Mouse (Mus musculus): ENCODE results near the gene Ano10. TPM values are rescaled to one million over a fixed set of nuclear protein-coding genes. Genes with fewer than 3 reads are reported as not detected.

The Ano10 gene
- polyA plus RNA-seq, 1 experiment from 2014 or later: 26.3 TPM

DNA sequence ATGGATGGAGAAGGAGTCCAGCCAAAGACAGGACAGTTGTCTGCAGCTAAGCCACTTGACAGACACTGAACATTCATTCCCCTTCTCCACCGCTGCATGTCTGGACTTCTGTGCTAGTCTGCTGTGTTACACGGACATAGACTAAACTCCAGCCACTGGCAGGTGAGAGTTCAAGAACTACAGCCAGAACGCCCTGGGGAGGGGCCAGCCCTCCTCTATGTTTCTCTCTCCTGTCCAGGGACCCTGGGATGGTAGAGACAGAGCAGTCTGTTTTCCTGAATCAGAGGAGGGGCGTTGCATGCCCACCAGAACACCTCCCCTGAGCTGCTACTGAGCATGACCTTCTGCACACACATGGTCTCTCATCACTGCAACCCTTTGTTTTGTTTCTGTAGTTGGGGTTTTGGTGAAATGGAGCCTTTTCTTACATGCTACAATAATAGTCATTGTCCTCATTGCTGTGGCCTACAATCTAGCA lies 8.4 kb downstream of the Ano10 start:
- H3K4me3 ChIP-seq: no peak overlapping the region
- H3K27me3 ChIP-seq (replicated peaks; ENCODE audit: low read depth, poor library complexity, severe bottlenecking): no peaks in the 10 kb centered on the region
- H3K4me1 ChIP-seq: peaks cover 26% of the 10 kb centered on the region
- H3K36me3 ChIP-seq (replicated peaks): no peaks in the 10 kb centered on the region
- 21% methylated on average over 4 of the region's 4 CpGs for WGBS
- no peaks in the 10 kb centered on the region for H3K9me3 ChIP-seq
- H3K27ac ChIP-seq (replicated peaks): peak overlapping the region; percentile 57; the same call in 1 of the 2 replicates
- DNase-seq (ENCODE audit: low spot score): peak; percentile 9

DNA sequence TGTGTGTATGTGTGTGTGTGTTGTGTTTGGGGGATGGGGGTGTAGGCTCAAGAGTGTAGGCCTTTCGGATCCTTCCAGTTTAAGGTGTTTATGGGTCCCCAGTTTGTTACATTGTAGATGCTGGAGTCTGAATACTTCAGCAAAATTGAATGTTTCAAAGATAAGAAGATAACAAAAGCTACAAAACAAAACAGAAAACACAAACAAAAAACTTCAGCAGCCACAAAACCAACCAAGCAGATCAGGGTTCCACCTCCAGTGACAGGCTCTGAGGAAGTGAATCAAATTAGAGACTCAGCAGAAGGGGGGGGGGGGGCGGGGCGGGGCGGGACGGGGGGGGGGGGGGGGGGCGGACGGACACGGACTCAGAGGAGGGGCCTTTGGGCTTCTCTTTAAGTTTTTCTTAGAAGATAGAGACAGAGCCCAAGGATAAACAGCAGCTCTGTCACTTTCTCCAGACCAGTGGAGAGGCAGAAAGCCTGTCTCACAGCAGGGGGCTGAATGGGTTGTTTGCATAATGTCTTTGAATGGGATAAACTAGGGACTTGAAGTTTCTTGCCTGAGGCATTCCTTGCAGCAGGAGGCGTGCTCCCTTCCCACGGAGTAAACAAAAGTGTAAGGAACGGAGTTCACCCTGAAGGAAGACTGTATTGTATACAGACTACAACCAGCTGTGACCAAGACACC lies 8.9 kb downstream of the Ano10 start:
- no peak overlapping the region for H3K4me3 ChIP-seq
- no peaks in the 10 kb centered on the region for H3K9me3 ChIP-seq
- H3K4me1 ChIP-seq: peaks cover 26% of the 10 kb centered on the region
- H3K27me3 ChIP-seq (replicated peaks; ENCODE audit: low read depth, poor library complexity, severe bottlenecking): no peaks in the 10 kb centered on the region
- peak overlapping the region; percentile 57; the same call in 1 of the 2 replicates for H3K27ac ChIP-seq (replicated peaks)
- no peaks in the 10 kb centered on the region for H3K36me3 ChIP-seq (replicated peaks)
- WGBS: 14% methylated on average over 6 of the region's 11 CpGs
- peak; percentile 49 for DNase-seq (ENCODE audit: low spot score)

DNA sequence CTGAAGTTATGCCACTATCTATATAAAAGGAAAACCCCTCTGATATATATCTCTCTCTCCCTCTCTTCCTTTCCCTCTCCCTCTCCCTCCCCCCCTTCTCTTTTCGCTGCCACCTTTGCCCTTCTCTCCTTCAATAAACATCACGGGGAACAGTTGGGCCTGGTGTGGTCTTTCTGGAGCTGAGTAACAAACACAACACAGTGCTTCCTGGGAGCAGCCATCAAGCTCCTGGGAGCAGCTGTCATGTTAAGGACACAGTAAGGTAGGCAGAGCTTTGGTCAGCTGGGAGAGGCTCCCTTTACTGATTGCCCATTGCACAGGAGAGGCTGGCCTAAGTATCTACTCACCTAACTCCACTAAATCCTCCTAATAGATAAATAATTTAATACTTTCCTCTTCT lies 9.5 kb downstream of the Ano10 start:
- 31% methylated on average over 2 of the region's 2 CpGs for WGBS

DNA sequence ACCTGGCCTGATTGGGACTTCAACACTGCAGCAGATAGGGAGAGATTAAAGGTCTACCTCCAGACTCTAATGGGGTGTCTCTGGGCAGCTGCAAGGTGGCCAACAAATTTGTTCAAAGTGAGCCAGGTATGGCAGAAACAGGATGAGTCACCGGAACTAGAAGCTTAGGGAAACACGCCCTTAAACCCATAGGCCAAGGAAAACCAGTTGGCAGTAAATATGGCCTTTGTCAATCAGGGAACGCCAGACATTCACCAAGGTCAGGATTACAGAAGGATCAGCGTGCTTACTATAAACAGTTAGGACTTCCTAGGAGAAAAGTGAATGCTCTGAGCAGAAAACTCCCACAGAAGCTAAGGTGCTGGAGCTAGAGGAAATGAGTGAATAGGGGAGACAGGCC lies 13.2 kb downstream of the Ano10 start:
- no peak for DNase-seq (ENCODE audit: low spot score)
- WGBS: 87% methylated on average over 4 of the region's 4 CpGs

More for the DNA sequence above, 9.5 kb downstream of the Ano10 start:
- H3K4me1 ChIP-seq: peaks cover 26% of the 10 kb centered on the region
- no peaks in the 10 kb centered on the region for H3K9me3 ChIP-seq
- no peak overlapping the region for H3K4me3 ChIP-seq
- peak overlapping the region; percentile 57 for H3K27ac ChIP-seq (replicated peaks)
- no peak for DNase-seq (ENCODE audit: low spot score)
- H3K36me3 ChIP-seq (replicated peaks): no peaks in the 10 kb centered on the region
- H3K27me3 ChIP-seq (replicated peaks; ENCODE audit: low read depth, poor library complexity, severe bottlenecking): no peaks in the 10 kb centered on the region

DNA sequence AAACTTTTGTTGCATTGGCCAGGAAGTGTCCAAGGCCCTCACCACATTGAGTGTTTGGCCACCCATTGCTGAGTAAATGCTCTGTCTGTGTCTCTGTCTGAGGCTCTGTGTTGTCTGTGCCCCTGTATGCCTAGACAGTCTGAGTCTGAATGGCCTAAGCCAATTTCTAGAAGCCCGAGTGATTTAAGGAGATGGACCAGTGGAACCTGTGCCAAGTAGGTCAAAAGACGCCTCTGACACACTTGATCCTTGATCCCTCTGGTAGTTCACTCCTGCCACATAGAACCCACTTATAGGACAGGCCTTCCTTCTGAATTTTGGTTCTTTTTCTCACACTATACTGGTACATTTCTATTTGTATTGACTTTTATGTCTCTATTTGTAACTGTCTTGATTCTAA lies 17.6 kb downstream of the Ano10 start:
- no peaks in the 10 kb centered on the region for H3K27me3 ChIP-seq (replicated peaks; ENCODE audit: low read depth, poor library complexity, severe bottlenecking)
- 92% methylated on average over 2 of the region's 2 CpGs for WGBS
- no peaks in the 10 kb centered on the region for H3K4me1 ChIP-seq

More for the DNA sequence above, 13.2 kb downstream of the Ano10 start:
- Histone ChIP-seq H3K36me3 (replicated peaks) (peaks cover 4% of the 10 kb centered on the region; the same call in 1 of the 2 replicates), H3K27ac (replicated peaks) (no peak overlapping the region), H3K4me3 (no peak overlapping the region), H3K4me1 (peaks cover 17% of the 10 kb centered on the region), H3K27me3 (replicated peaks; ENCODE audit: low read depth, poor library complexity, severe bottlenecking) (no peaks in the 10 kb centered on the region), H3K9me3 (no peaks in the 10 kb centered on the region)

DNA sequence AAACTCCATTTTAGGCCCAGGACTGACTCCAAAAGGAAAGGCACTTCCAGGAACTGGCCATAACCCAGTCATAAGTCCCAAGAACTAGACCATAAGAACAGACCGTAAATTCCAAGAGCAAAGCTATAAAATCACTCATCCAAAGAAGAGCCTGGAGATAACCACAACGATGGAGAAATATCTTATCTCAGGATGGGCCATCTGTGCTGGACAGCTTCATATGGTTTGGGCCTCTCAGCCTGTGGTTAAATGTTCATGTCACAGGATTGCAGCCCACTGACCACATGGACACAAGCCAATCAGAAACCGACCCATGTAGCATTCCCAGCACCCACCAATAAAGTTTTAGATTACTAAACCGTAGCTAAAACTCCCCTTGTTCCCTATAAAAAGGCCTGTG lies 18.1 kb downstream of the Ano10 start:
- no peaks in the 10 kb centered on the region for H3K9me3 ChIP-seq
- WGBS: 90% methylated on average over 4 of the region's 4 CpGs
- no peak overlapping the region for H3K4me3 ChIP-seq
- no peaks in the 10 kb centered on the region for H3K4me1 ChIP-seq
- no peak overlapping the region for H3K27ac ChIP-seq (replicated peaks)
- DNase-seq (ENCODE audit: low spot score): no peak
- H3K27me3 ChIP-seq (replicated peaks; ENCODE audit: low read depth, poor library complexity, severe bottlenecking): no peaks in the 10 kb centered on the region
- peaks cover 43% of the 10 kb centered on the region for H3K36me3 ChIP-seq (replicated peaks)

More for the DNA sequence above, 17.6 kb downstream of the Ano10 start:
- H3K9me3 ChIP-seq: no peaks in the 10 kb centered on the region
- DNase-seq (ENCODE audit: low spot score): no peak
- H3K4me3 ChIP-seq: no peak overlapping the region
- no peak overlapping the region for H3K27ac ChIP-seq (replicated peaks)
- peaks cover 41% of the 10 kb centered on the region for H3K36me3 ChIP-seq (replicated peaks)

DNA sequence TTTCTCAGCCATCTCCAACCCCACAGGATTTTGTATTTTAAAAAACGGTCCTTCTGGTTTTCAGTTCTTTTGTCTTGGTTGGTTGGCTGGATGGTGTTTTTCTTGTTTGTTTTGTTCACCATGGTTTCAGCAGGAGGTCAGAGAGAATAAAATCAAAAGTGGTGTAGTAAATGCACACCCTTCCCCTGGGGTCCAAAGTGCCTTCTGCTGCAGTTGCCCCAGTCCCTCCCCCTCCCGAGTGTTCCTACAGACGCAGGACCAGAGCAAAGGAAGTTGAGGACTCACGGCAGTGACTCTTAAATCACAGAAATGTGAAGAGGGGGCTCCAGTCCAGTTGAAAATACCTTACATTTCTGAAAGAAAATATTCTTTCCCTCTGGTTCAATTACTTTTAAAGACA lies 19.9 kb downstream of the Ano10 start:
- H3K36me3 ChIP-seq (replicated peaks): peaks cover 43% of the 10 kb centered on the region
- H3K27me3 ChIP-seq (replicated peaks; ENCODE audit: low read depth, poor library complexity, severe bottlenecking): no peaks in the 10 kb centered on the region
- no peak overlapping the region for H3K27ac ChIP-seq (replicated peaks)
- no peak overlapping the region for H3K4me3 ChIP-seq
- no peaks in the 10 kb centered on the region for H3K9me3 ChIP-seq
- no peaks in the 10 kb centered on the region for H3K4me1 ChIP-seq
- WGBS: 76% methylated on average over 4 of the region's 4 CpGs
- DNase-seq (ENCODE audit: low spot score): no peak

DNA sequence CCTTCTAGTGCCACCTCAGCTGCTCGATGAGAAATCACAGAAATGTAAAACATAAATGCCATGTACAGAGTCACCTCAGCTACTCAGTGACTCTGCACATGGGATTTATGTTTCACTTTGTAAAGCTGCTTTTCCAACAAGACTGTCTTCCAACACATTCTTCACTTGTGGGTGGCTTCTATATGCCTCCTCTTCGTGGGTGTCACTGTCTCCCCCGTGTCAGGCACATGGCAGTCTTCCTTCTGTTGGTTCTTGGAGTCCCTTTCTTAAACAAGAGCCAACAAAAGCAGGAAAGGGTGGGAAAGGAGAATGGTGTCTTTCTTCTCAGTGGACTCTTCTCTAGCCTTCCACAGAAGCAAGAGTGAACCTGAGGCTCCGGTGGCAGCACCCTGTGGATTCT lies 20.3 kb downstream of the Ano10 start:
- H3K27ac ChIP-seq (replicated peaks): no peak overlapping the region
- peaks cover 43% of the 10 kb centered on the region for H3K36me3 ChIP-seq (replicated peaks)
- H3K4me3 ChIP-seq: no peak overlapping the region
- 86% methylated on average over 4 of the region's 4 CpGs for WGBS
- no peaks in the 10 kb centered on the region for H3K27me3 ChIP-seq (replicated peaks; ENCODE audit: low read depth, poor library complexity, severe bottlenecking)
- no peaks in the 10 kb centered on the region for H3K9me3 ChIP-seq
- H3K4me1 ChIP-seq: no peaks in the 10 kb centered on the region
- DNase-seq (ENCODE audit: low spot score): no peak

DNA sequence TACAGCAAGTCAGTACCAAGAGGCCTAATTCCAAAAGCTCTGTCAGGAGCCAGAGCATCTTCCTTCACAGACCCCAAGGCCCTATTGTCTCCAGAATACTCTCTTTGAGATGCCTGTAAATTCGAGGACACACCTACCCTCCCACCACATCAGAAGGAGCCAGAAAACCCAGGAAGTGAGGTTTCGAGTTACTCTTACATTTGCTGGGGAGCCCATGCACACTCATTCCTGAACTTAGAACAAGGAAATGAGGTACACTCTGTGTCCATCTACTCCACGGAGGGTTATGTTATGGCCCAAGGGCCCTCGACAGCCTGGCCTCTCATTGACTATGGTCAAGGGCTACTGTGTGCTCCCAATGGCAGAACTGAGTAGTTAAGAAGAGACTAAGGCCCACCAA lies 22.4 kb downstream of the Ano10 start:
- H3K27ac ChIP-seq (replicated peaks): no peak overlapping the region
- WGBS: 77% methylated on average over 4 of the region's 4 CpGs
- no peaks in the 10 kb centered on the region for H3K27me3 ChIP-seq (replicated peaks; ENCODE audit: low read depth, poor library complexity, severe bottlenecking)
- H3K9me3 ChIP-seq: no peaks in the 10 kb centered on the region
- H3K4me3 ChIP-seq: no peak overlapping the region
- H3K4me1 ChIP-seq: no peaks in the 10 kb centered on the region
- no peak for DNase-seq (ENCODE audit: low spot score)
- H3K36me3 ChIP-seq (replicated peaks): peaks cover 46% of the 10 kb centered on the region

DNA sequence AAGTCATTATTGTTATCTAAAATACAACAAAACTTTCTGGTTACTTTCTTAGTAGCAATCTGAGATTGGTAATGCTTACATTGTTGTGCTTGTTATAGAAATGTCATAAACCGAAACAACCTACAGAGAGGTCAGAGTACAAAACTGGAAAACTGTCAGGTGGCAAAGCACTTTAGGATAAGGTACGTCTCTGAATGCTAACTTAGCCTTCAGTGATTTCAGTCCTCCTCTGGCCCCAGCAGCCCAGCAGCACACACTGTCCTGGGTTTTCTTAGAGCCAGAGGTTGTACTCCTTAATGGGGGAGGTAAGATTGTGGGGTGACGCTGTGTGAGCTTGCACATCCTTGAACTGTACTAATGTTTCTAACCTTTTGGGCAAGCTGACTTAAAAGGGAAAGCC lies 22.9 kb downstream of the Ano10 start:
- H3K27me3 ChIP-seq (replicated peaks; ENCODE audit: low read depth, poor library complexity, severe bottlenecking): no peaks in the 10 kb centered on the region
- no peak overlapping the region for H3K27ac ChIP-seq (replicated peaks)
- no peaks in the 10 kb centered on the region for H3K4me1 ChIP-seq
- no peak overlapping the region for H3K4me3 ChIP-seq
- DNase-seq (ENCODE audit: low spot score): no peak
- H3K36me3 ChIP-seq (replicated peaks): peaks cover 46% of the 10 kb centered on the region
- 90% methylated on average over 3 of the region's 3 CpGs for WGBS
- no peaks in the 10 kb centered on the region for H3K9me3 ChIP-seq

DNA sequence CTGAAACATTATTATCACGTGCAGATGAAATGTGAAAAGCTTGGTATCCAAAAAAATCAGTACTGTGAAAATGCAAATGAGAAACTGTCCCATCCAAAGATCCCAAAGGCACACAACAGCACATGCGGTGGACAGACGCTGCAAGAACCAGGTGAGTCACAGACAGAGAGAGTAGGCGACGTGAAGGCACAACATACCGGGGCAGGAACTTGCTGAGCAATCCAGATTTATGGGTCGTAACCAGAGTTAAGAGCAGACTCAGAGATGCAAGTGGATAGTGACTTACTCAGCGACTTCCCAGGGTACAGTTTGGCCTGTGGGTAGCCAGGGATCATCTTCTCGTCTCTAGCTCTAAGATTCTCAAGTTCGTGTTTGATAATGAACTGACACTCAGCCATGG lies 23.3 kb downstream of the Ano10 start:
- no peak for DNase-seq (ENCODE audit: low spot score)
- H3K4me3 ChIP-seq: no peak overlapping the region
- peaks cover 47% of the 10 kb centered on the region for H3K36me3 ChIP-seq (replicated peaks)
- 91% methylated on average over 10 of the region's 10 CpGs for WGBS
- no peaks in the 10 kb centered on the region for H3K4me1 ChIP-seq
- no peaks in the 10 kb centered on the region for H3K9me3 ChIP-seq
- no peak overlapping the region for H3K27ac ChIP-seq (replicated peaks)
- no peaks in the 10 kb centered on the region for H3K27me3 ChIP-seq (replicated peaks; ENCODE audit: low read depth, poor library complexity, severe bottlenecking)

DNA sequence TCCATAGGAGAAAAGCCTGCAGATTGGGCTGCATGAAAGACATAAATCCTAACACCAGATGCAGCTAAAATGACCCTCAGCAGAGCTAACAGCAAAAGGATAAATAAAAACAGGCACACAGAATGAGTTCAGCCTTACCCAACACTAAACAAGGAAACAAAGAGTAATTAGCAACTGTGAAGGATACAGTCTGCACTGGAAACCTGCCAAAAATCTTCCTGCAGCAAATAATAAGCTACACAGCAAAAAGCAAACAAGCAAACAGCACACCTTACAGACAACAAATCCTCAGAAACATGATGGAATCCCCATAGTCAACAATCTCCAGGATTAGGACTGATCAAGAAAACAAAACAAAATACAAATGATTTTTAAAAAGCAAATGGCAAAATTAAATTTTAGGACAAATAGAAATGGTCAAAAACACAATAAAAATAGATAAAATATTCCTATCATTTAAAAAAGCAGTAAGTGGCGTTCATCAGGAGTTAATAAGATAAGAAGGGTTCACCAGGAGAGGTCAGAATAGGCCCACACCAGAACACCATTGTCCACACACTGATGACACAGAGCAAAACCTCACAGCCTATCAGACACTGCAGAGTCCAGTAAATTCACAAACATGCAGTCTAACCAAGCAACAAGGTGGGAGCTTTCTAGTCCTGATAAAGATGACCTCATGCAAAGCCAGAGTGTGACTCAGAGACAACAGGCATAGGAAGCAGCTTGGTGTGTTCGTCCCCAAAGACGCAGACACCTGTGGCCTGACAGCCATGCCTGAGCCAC lies 24.8 kb downstream of the Ano10 start:
- Histone ChIP-seq H3K9me3 (no peaks in the 10 kb centered on the region), H3K27ac (replicated peaks) (no peak overlapping the region), H3K4me3 (no peak overlapping the region), H3K4me1 (no peaks in the 10 kb centered on the region), H3K36me3 (replicated peaks) (peaks cover 47% of the 10 kb centered on the region), H3K27me3 (replicated peaks; ENCODE audit: low read depth, poor library complexity, severe bottlenecking) (no peaks in the 10 kb centered on the region)
- no peak for DNase-seq (ENCODE audit: low spot score)
- WGBS: 85% methylated on average over 3 of the region's 3 CpGs

Measured in embryonic facial prominence, embryonic 10.5 days (tissue).